Mouse (Mus musculus) layer of hippocampus, postnatal 25 days (tissue): ENCODE data around the gene Cdh12. TPM values are rescaled to one million over a fixed set of nuclear protein-coding genes. Genes with fewer than 3 reads are reported as not detected.
"Not testable (repeated sequence)": the region's sequence is repeated elsewhere in the genome, so short reads cannot be mapped to it uniquely, and the experiment has no call there.

Source experiments
- DNase-seq, 2 experiments: peaks; one replicate each; pipeline ENCODE4 v3.0.0; 2022; ENCODE audit warnings: mixed read lengths in 2 of 2, low spot score in 1 of 2; ENCODE audit errors: extremely low spot score in 1 of 2
- total RNA-seq, 2 experiments: library from RNA; stranded (reverse); gene quantifications; 2 replicates each; pipeline ENCODE4 v1.2.3; 2021

The Cdh12 gene
- total RNA-seq, 2 experiments from 2014 or later = 22.8 to 23.2 TPM

GRCm38 (mm10) chr15:21069264-21069663 lies 620.2 kb downstream of the Cdh12 start:
- no peak for DNase-seq

- DNase-seq = no peak
These were observed 643.8 kb downstream of the Cdh12 start for GRCm38 (mm10) chr15:21092824-21093223.

GRCm38 (mm10) chr15:21109009-21109841 lies 660.2 kb downstream of the Cdh12 start:
- DNase-seq = no peak

GRCm38 (mm10) chr15:21109889-21110500 lies 660.9 kb downstream of the Cdh12 start:
- no peak for DNase-seq

GRCm38 (mm10) chr15:21110874-21111603 lies 662.0 kb downstream of the Cdh12 start:
- peak; percentile 6 to 21 for DNase-seq

DNA sequence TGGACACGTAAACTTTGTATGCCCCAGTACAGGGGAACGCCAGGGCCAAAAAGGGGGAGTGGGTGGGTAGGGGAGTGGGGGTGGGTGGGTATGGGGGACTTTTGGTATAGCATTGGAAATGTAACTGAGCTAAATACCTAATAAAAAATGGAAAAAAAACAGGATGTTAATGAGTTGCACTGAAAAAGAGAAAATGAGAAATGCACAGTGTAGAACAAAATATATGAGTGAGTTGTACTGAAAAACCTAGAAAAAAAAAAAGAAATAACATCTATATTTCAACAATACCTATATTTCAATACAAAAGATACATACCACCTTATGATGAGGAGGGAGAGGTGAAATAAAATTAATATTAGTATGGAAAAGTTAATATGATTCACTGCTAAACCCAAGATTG lies 665.7 kb downstream of the Cdh12 start:
- DNase-seq = not testable (repeated sequence)

GRCm38 (mm10) chr15:21130660-21131059 lies 681.6 kb downstream of the Cdh12 start:
- DNase-seq = no peak

- no peak for DNase-seq
These were observed 683.9 kb downstream of the Cdh12 start for GRCm38 (mm10) chr15:21132999-21133398.

DNA sequence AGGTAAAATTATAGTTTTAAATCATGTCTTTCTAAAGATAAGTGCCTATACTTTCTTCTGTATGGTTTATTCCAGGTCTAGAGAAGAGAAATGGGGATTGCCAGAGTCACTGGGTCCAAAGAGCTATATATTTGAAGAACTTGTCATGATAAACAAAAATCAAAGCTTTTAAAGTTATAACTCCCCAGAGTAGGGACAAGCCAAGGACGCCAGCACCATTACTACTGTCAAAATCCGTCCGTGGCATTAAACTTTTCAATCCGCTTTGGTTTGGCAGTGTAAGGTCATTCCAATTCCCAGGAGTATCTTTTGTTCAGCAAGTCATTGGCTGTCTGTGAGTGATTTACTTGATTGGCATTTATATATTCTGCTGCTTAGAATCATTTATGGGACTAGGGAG lies 697.8 kb downstream of the Cdh12 start:
- DNase-seq = no peak

GRCm38 (mm10) chr15:21153602-21154001 lies 704.5 kb downstream of the Cdh12 start:
- DNase-seq = no peak

- peak in 1 of 2 experiments; percentile 7 for DNase-seq
These were observed 730.7 kb downstream of the Cdh12 start for GRCm38 (mm10) chr15:21179727-21180126.

DNA sequence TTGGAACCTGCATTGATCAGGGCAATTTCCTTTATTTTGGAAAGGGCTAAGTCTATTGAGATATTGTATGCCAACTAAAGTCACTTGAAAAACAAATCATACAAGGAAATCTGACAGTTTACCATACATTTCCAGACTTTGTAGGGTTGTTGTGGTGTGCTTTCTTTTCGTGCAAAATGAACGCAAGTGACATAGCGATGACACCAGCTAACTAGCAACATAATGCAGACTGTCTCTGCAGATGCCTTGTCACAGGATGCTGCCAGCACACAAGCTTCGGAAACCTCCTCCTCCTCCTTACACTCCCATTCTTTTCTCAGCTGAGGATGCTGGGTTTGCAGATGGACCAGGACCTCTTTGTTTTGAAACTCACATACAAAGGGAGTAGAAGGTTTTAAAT lies 731.1 kb downstream of the Cdh12 start:
- DNase-seq = peak in 1 of 2 experiments; percentile 8

- DNase-seq = no peak
These were observed 736.7 kb downstream of the Cdh12 start for GRCm38 (mm10) chr15:21185799-21186198.

DNA sequence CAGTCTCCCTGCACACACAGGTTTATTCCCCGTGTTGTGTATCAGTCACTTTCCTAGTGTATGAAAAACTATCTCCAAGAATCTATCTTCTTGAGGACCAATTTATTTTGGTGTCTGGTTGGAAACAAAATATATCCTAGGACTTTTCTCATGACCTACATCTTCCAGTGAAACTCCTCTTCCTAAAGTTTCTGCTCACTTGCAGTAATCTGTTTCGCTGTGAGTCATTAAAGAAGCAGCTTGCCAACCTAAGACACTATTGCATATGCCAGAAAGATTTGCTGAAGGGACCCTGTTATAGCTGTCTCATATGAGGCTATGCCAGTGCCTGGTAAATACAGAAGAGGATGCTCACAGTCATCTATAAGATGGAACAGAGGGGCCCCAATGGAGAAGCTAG lies 761.0 kb downstream of the Cdh12 start:
- DNase-seq = not testable (repeated sequence)

- DNase-seq = no peak
These were observed 773.9 kb downstream of the Cdh12 start for GRCm38 (mm10) chr15:21223006-21223405.

DNA sequence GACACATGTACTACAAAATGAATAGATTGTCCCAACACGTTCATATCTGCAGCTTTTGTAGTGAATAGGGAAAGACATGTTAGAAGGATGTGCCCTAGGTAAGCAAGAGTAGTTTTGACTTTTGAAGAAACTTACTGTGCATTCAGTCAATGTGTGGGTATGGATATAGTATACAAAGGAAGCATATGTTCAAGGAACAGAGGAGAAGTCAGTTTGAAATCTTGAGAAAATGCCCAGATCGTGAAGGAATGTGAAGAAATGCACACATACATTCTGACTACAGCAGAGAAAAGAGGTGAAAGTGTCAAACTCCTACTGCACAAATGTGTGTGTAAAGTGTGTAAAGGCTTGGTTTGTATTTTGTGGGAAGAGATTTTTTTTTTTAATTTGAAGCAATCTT lies 812.3 kb downstream of the Cdh12 start:
- no peak for DNase-seq

- DNase-seq = no peak
These were observed 820.8 kb downstream of the Cdh12 start for GRCm38 (mm10) chr15:21269856-21270255.

DNA sequence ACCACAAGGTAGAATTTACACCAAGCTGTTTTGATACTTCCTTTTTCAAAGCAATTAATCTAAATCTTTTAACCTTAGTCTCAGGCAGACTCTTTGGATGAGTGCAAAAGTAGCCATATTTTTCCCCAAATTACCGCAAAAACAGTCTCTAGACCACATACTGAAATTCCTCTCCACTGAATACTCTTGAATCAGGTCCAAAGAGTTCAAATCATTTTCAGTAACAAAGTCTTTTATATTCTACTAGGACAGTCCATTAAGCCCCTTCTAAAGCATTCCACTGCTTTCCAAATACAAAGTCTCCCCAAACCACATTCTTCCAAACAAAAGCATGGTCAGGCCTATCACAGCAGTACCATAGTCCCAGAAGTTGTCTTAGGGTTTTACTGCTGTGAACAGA lies 848.0 kb downstream of the Cdh12 start:
- no peak for DNase-seq

DNA sequence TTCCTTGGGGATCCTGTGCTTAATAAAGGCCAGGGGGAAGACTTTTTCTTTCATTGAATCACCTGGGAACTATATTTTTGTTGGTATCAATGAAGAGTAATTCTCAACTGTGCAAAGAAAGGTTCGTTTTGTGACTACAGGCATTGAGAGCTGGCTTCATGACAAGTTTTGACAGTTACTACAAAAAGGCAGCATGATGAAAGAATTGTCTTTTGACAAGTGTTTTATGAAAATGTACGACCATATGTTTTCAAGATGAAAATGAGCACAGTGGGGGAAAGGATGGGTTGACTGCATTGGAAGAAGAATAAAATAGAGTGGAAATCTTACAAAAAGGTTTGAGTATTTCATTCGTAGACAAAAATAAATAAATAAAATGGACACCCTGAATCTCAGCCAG lies 866.4 kb downstream of the Cdh12 start:
- no peak for DNase-seq

GRCm38 (mm10) chr15:21343853-21344252 lies 894.8 kb downstream of the Cdh12 start:
- DNase-seq = no peak

GRCm38 (mm10) chr15:21344323-21344722 lies 895.3 kb downstream of the Cdh12 start:
- no peak for DNase-seq
